Mouse (Mus musculus) ES-Bruce4 (cell line): ENCODE data around the gene E130208F15Rik. TPM values are rescaled to one million over a fixed set of nuclear protein-coding genes. Genes with fewer than 3 reads are reported as not detected.

Experiments used
- H3K27ac ChIP-seq: 2 replicates; pipeline ENCODE4 v1.5.1; 2012; ENCODE audit warnings: low read length, inconsistent platforms; ENCODE audit not compliant: insufficient read depth
- H3K27me3 ChIP-seq: 2 replicates; pipeline ENCODE4 v1.6.1; 2012; ENCODE audit warnings: mild to moderate bottlenecking, low read length, inconsistent platforms; ENCODE audit not compliant: control insufficient read depth, poor library complexity, insufficient read depth, severe bottlenecking
- H3K36me3 ChIP-seq: 2 replicates; pipeline ENCODE4 v1.6.1; 2012; ENCODE audit warnings: inconsistent platforms, mild to moderate bottlenecking, low read length, moderate library complexity; ENCODE audit not compliant: control insufficient read depth, poor library complexity, insufficient read depth, severe bottlenecking
- H3K4me1 ChIP-seq: one replicate; pipeline ENCODE4 v1.8.1; 2011; ENCODE audit warnings: low read length; ENCODE audit not compliant: control insufficient read depth, insufficient read depth
- H3K4me3 ChIP-seq: 2 replicates; pipeline ENCODE4 v1.5.1; 2011; ENCODE audit warnings: low read depth, mild to moderate bottlenecking, low read length
- H3K9ac ChIP-seq: 2 replicates; pipeline ENCODE4 v1.6.1; 2012; ENCODE audit warnings: low read depth, mild to moderate bottlenecking, inconsistent platforms; ENCODE audit not compliant: poor library complexity, severe bottlenecking
- H3K9me3 ChIP-seq: replicated peaks from 2 replicates; pipeline ENCODE4 v1.6.1; 2012; ENCODE audit warnings: mild to moderate bottlenecking, low read length, inconsistent platforms; ENCODE audit not compliant: control insufficient read depth, poor library complexity, insufficient read depth, severe bottlenecking
- CTCF ChIP-seq: IDR thresholded peaks from one replicate; pipeline ENCODE4 v1.8.1; 2011; ENCODE audit warnings: low read depth, low read length
- EP300 ChIP-seq: IDR thresholded peaks from 2 replicates; pipeline ENCODE4 v1.6.1; 2011; ENCODE audit warnings: low read depth, low read length; ENCODE audit not compliant: insufficient read depth
- POLR2A ChIP-seq: IDR thresholded peaks from one replicate; pipeline ENCODE4 v1.8.1; 2011; ENCODE audit warnings: low read length; ENCODE audit not compliant: insufficient read depth
- polyA plus RNA-seq: library from polyadenylated mRNA; stranded (reverse); fragments of >200 nt; gene quantifications from 2 replicates; pipeline ENCODE4 v1.2.4, GENCODE M21; 2011; ENCODE audit warnings: low read depth; ENCODE audit not compliant: missing spikeins, insufficient read depth, insufficient read length

The E130208F15Rik gene
- polyA plus RNA-seq: 0.52 and 0.58 TPM in 2 replicates

- no peaks in the 10 kb centered on the region for H3K9me3 ChIP-seq
- no peaks in the 10 kb centered on the region for H3K27me3 ChIP-seq
- peak within 1 kb of the TSS; percentile 84 for H3K4me3 ChIP-seq
- H3K36me3 ChIP-seq: no peaks in the 10 kb centered on the region
- no peaks in the 10 kb centered on the region for H3K4me1 ChIP-seq
- peak within 1 kb of the TSS; percentile 73 for H3K27ac ChIP-seq
- H3K9ac ChIP-seq: peak within 1 kb of the TSS; percentile 77
- TF ChIP-seq EP300 (no peak), POLR2A (no peak), CTCF (no peak)
Observed at GRCm38 (mm10) chr7:30321539-30322284, at the start of gene E130208F15Rik. E130208F15Rik (plus strand) TSS chr7:30321740.

DNA sequence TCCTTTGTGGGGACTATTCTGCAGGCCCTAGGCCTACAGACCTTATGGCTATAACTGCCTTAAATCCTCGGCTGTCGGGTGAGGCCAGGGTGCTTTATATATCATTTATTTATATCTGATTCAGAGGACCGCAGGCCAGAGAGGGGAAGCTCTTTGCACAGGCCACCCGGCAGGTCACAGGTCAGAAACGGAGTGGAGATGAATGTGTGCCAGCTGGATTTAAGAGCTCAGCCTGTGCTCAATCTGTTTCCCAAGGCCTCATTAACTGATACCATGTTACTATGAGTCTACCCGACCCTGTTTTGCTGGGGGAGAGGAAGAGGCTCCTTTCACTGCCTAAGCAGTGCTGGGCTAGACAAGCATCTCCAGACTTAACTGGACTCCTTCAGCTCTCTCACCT, 47.2 kb upstream of the E130208F15Rik start:
- H3K9ac ChIP-seq: no peak overlapping the region
- H3K4me3 ChIP-seq: no peak overlapping the region
- no peaks in the 10 kb centered on the region for H3K27me3 ChIP-seq
- H3K36me3 ChIP-seq: peaks cover 8% of the 10 kb centered on the region; the same call in 1 of the 2 replicates
- H3K27ac ChIP-seq: no peak overlapping the region
- TF ChIP-seq POLR2A (no peak), EP300 (no peak), CTCF (no peak)
- H3K4me1 ChIP-seq: no peaks in the 10 kb centered on the region
- no peaks in the 10 kb centered on the region for H3K9me3 ChIP-seq

DNA sequence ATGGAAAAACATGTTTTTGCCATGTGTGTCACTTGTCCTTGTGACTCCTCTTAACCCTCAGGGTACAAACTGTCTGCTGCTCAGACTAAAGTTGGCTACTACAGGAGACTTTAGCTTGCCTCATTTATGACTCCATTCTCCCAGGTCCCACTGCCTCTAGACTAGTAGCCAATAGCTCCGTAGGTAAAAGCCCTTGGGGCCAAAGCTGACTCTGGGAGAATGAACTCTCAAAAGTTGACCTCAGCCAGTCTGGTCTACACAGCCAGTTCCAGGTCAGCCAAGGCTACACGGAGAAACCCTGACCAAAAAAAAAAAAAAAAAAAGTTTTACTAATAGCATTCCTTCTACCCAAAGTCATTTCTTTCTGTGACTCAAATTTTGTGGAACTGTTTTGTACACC, 42.6 kb upstream of the E130208F15Rik start:
- Histone ChIP-seq H3K4me3 (no peak overlapping the region), H3K27ac (peak overlapping the region; percentile 81)

DNA sequence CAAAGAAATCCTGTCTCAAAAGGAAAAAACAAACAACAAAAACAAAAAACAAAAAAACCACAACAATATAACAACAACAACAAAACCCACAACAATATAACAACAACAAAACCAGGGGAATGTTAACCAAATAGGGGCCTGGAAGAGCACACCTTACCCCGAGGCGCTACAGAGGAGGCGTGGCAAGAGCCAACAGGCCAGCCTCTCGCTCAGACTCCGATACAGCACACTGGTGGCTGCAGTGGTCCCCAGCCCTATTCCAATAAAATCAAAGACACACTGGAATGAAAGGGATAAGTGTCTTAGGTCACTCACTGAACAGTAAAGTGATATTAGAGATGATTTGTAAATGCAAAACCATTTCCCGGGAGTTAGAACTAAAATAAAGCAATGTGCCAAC, 42.0 kb upstream of the E130208F15Rik start:
- Histone ChIP-seq H3K4me3 (peak overlapping the region; percentile 80), H3K9me3 (no peaks in the 10 kb centered on the region), H3K27ac (peak overlapping the region; percentile 81), H3K9ac (peak overlapping the region; percentile 81), H3K4me1 (peaks cover 2% of the 10 kb centered on the region), H3K27me3 (no peaks in the 10 kb centered on the region), H3K36me3 (no peaks in the 10 kb centered on the region)
- TF ChIP-seq EP300 (no peak), POLR2A (no peak), CTCF (no peak)

More for the DNA sequence above, 42.6 kb upstream of the E130208F15Rik start:
- Histone ChIP-seq H3K36me3 (no peaks in the 10 kb centered on the region), H3K4me1 (peaks cover 2% of the 10 kb centered on the region), H3K9me3 (no peaks in the 10 kb centered on the region), H3K9ac (no peak overlapping the region), H3K27me3 (no peaks in the 10 kb centered on the region)
- no peak for TF ChIP-seq POLR2A
- TF ChIP-seq CTCF: no peak
- TF ChIP-seq EP300: no peak

DNA sequence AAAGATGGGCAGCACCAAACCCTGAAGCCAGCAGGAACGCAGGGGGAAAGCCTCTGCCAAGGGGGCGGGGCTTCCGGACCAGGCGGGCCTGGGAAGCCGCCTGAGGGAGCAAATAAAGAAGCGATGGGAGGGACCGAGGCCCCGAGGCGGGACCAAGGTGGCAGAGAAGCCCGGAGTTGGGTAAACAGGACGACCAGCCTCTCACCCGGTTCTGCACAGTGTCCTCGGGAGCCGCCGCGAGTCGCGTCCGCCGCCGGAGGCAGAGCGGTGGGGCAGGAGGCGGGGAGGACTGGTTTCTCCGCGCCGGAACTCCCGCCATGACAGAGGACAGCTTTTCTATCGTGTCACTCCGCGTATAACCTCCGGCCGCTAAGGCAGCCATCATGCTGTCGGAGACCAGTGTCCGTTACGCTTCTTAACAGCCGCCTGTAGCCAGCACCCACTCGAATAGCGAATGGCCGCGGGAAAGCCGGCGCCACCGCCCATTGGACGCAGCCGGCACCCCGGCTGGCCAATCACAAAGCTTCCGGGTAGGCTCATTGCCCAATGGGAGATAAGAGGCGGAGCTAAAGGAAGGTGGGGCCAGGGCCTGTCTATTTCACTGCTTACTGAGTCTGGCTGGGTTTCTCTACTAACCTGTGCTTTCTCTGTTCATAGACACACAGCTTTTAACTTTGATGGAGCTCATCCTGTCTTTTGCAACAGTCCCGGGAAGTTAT, 41.4 kb upstream of the E130208F15Rik start, which contains the start of the genes Thap8 and Wdr62:
Thap8 (plus strand) TSS at position 144 of the 719 bp plus-strand sequence.
Wdr62 (minus strand) TSS at position 469 of the 719 bp plus-strand sequence.
- no peaks in the 10 kb centered on the region for H3K36me3 ChIP-seq
- peaks cover 2% of the 10 kb centered on the region for H3K4me1 ChIP-seq
- peak within 1 kb of the TSS; percentile 81 for H3K9ac ChIP-seq
- peak within 1 kb of the TSS; percentile 97 for H3K27ac ChIP-seq
- peak; percentile 80 for TF ChIP-seq POLR2A
- no peak for TF ChIP-seq CTCF
- no peak for TF ChIP-seq EP300
- no peaks in the 10 kb centered on the region for H3K9me3 ChIP-seq
- H3K4me3 ChIP-seq: peak within 1 kb of the TSS; percentile 80
- no peaks in the 10 kb centered on the region for H3K27me3 ChIP-seq
